Mouse (Mus musculus) G1E (cell line): ENCODE measurements at regions not wholly inside any gene's neighbourhood (a gene's known extent, or its start where the extent isn't known, plus 50 kb on each side); places are given as distances from the start of the nearest gene placed in this dataset.

Experiments
- CTCF ChIP-seq: IDR thresholded peaks from 2 replicates; pipeline ENCODE4 v1.5.1; 2012; ENCODE audit warnings: low read depth, low read length, inconsistent platforms, mixed read lengths
- GATA1 ChIP-seq: IDR thresholded peaks from 2 replicates; pipeline ENCODE4 v1.6.1; 2012; ENCODE audit warnings: borderline replicate concordance, low read length, inconsistent platforms, mixed read lengths
- POLR2AphosphoS5 ChIP-seq: IDR thresholded peaks from 2 replicates; pipeline ENCODE4 v1.6.1; 2012; ENCODE audit warnings: low read depth, low read length, inconsistent platforms; ENCODE audit not compliant: insufficient replicate concordance
- TAL1 ChIP-seq: conservative IDR thresholded peaks from 2 replicates; pipeline ENCODE4 v1.6.1; 2012; ENCODE audit warnings: low read depth, low read length, inconsistent platforms, mixed read lengths

GRCm38 (mm10) chr4:140427039-140427438 is 180.5 kb upstream of the Igsf21 start:
- TF ChIP-seq CTCF (no peak), GATA1 (no peak), TAL1 (no peak), POLR2AphosphoS5 (no peak)
